Mouse (Mus musculus): ENCODE results near the gene Olfr1501. TPM values are rescaled to one million over a fixed set of nuclear protein-coding genes. Genes with fewer than 3 reads are reported as not detected.
"Not testable (repeated sequence)": the region's sequence is repeated elsewhere in the genome, so short reads cannot be mapped to it uniquely, and the experiment has no call there.

Olfr1501 gene
- polyA plus RNA-seq (2012; rRNA removed) (not detected in 2 replicates), polyA plus RNA-seq (2014; fragmentation: Nextera tagmentation; extraction: Ambion mirVana) (not detected in 2 replicates)

- not testable (repeated sequence) for H3K27ac ChIP-seq (replicated peaks; ENCODE audit: low read depth, low read length); H3K4me3 ChIP-seq (replicated peaks; ENCODE audit: low read length); H3K36me3 ChIP-seq (ENCODE audit: control insufficient read depth, insufficient read depth, low read length); H3K9ac ChIP-seq (ENCODE audit: low read depth, low read length, severe bottlenecking); DNase-seq (ENCODE audit: low spot score); H3K4me2 ChIP-seq (replicated peaks; ENCODE audit: low read depth, low read length, severe bottlenecking); H3K4me1 ChIP-seq (ENCODE audit: control insufficient read depth, insufficient read depth, low read length); H3K27me3 ChIP-seq (ENCODE audit: control insufficient read depth, insufficient read depth, low read length); H3K9me3 ChIP-seq (ENCODE audit: control insufficient read depth, low read length); ATAC-seq (ENCODE audit: low FRiP score, low read depth)
Observed at GRCm38 (mm10) chr19:13850592-13850991, at the start of gene Olfr1501. Gene Olfr1501, minus strand, starts transcription at chr19:13850692.

GRCm38 (mm10) chr19:13897828-13898227 lies 47.3 kb upstream of the Olfr1501 start, which contains the start of gene Olfr1504:
Gene Olfr1504, minus strand, starts transcription at chr19:13897928.
- no peak within 1 kb of the TSS for H3K4me3 ChIP-seq (replicated peaks; ENCODE audit: low read length)
- no peak within 1 kb of the TSS for H3K27ac ChIP-seq (replicated peaks; ENCODE audit: low read depth, low read length)
- DNase-seq (ENCODE audit: low spot score), result no peak
- H3K9ac ChIP-seq (ENCODE audit: low read depth, low read length, severe bottlenecking), result no peak within 1 kb of the TSS
- no peaks in the 10 kb centered on the region for H3K27me3 ChIP-seq (ENCODE audit: control insufficient read depth, insufficient read depth, low read length)
- 62% methylated on average over 1 of the region's 1 CpGs for WGBS
- TF ChIP-seq POLR2A (IDR thresholded peaks at IDR 0.05; ENCODE audit: borderline replicate concordance, extremely low read depth, insufficient read depth, insufficient read length), result no peak
- H3K4me2 ChIP-seq (replicated peaks; ENCODE audit: low read depth, low read length, severe bottlenecking), result no peak within 1 kb of the TSS
- no peak for ATAC-seq (ENCODE audit: low FRiP score, low read depth)
- no peaks in the 10 kb centered on the region for H3K36me3 ChIP-seq (ENCODE audit: control insufficient read depth, insufficient read depth, low read length)
- no peaks in the 10 kb centered on the region for H3K4me1 ChIP-seq (ENCODE audit: control insufficient read depth, insufficient read depth, low read length)
- H3K9me3 ChIP-seq (ENCODE audit: control insufficient read depth, low read length), result no peaks in the 10 kb centered on the region

GRCm38 (mm10) chr19:13861495-13861894 lies 11.0 kb upstream of the Olfr1501 start, which contains the start of gene Olfr1502:
Gene Olfr1502, plus strand, starts transcription at chr19:13861795.
- Histone ChIP-seq H3K4me1 (ENCODE audit: control insufficient read depth, insufficient read depth, low read length) (no peaks in the 10 kb centered on the region), H3K36me3 (ENCODE audit: control insufficient read depth, insufficient read depth, low read length) (no peaks in the 10 kb centered on the region), H3K4me3 (replicated peaks; ENCODE audit: low read length) (no peak within 1 kb of the TSS), H3K4me2 (replicated peaks; ENCODE audit: low read depth, low read length, severe bottlenecking) (no peak within 1 kb of the TSS), H3K9me3 (ENCODE audit: control insufficient read depth, low read length) (no peaks in the 10 kb centered on the region), H3K9ac (ENCODE audit: low read depth, low read length, severe bottlenecking) (no peak within 1 kb of the TSS), H3K27ac (replicated peaks; ENCODE audit: low read depth, low read length) (no peak within 1 kb of the TSS), H3K27me3 (ENCODE audit: control insufficient read depth, insufficient read depth, low read length) (no peaks in the 10 kb centered on the region)
- DNase-seq (ENCODE audit: low spot score), result no peak
- ATAC-seq (ENCODE audit: low FRiP score, low read depth), result no peak
- TF ChIP-seq POLR2A (IDR thresholded peaks at IDR 0.05; ENCODE audit: borderline replicate concordance, extremely low read depth, insufficient read depth, insufficient read length), result no peak
- 90% methylated on average over 1 of the region's 1 CpGs for WGBS

GRCm38 (mm10) chr19:13830388-13830787 lies 20.1 kb downstream of the Olfr1501 start, which contains the start of gene Olfr1500:
Gene Olfr1500, minus strand, starts transcription at chr19:13830488.
- no peak within 1 kb of the TSS for H3K4me2 ChIP-seq (replicated peaks; ENCODE audit: low read depth, low read length, severe bottlenecking)
- ATAC-seq (ENCODE audit: low FRiP score, low read depth), result no peak
- H3K9ac ChIP-seq (ENCODE audit: low read depth, low read length, severe bottlenecking), result no peak within 1 kb of the TSS
- no peaks in the 10 kb centered on the region for H3K4me1 ChIP-seq (ENCODE audit: control insufficient read depth, insufficient read depth, low read length)
- H3K9me3 ChIP-seq (ENCODE audit: control insufficient read depth, low read length), result no peaks in the 10 kb centered on the region
- DNase-seq (ENCODE audit: low spot score), result no peak
- no peak within 1 kb of the TSS for H3K27ac ChIP-seq (replicated peaks; ENCODE audit: low read depth, low read length)
- TF ChIP-seq POLR2A (IDR thresholded peaks at IDR 0.05; ENCODE audit: borderline replicate concordance, extremely low read depth, insufficient read depth, insufficient read length), result no peak
- H3K4me3 ChIP-seq (replicated peaks; ENCODE audit: low read length), result no peak within 1 kb of the TSS
- H3K36me3 ChIP-seq (ENCODE audit: control insufficient read depth, insufficient read depth, low read length), result no peaks in the 10 kb centered on the region
- no peaks in the 10 kb centered on the region for H3K27me3 ChIP-seq (ENCODE audit: control insufficient read depth, insufficient read depth, low read length)

- no peak overlapping the region for H3K27ac ChIP-seq (replicated peaks; ENCODE audit: low read depth, low read length)
- WGBS, result 74% methylated on average over 3 of the region's 3 CpGs
- no peak overlapping the region for H3K9ac ChIP-seq (ENCODE audit: low read depth, low read length, severe bottlenecking)
- ATAC-seq (ENCODE audit: low FRiP score, low read depth), result no peak
- TF ChIP-seq POLR2A (IDR thresholded peaks at IDR 0.05; ENCODE audit: borderline replicate concordance, extremely low read depth, insufficient read depth, insufficient read length), result no peak
- H3K4me3 ChIP-seq (replicated peaks; ENCODE audit: low read length), result no peak overlapping the region
- no peaks in the 10 kb centered on the region for H3K9me3 ChIP-seq (ENCODE audit: control insufficient read depth, low read length)
- no peak overlapping the region for H3K4me2 ChIP-seq (replicated peaks; ENCODE audit: low read depth, low read length, severe bottlenecking)
- no peaks in the 10 kb centered on the region for H3K27me3 ChIP-seq (ENCODE audit: control insufficient read depth, insufficient read depth, low read length)
- no peaks in the 10 kb centered on the region for H3K36me3 ChIP-seq (ENCODE audit: control insufficient read depth, insufficient read depth, low read length)
- no peak for DNase-seq (ENCODE audit: low spot score)
- H3K4me1 ChIP-seq (ENCODE audit: control insufficient read depth, insufficient read depth, low read length), result no peaks in the 10 kb centered on the region
Observed at GRCm38 (mm10) chr19:13828447-13828846, 22.0 kb downstream of the Olfr1501 start.

GRCm38 (mm10) chr19:13820847-13821246 lies 29.6 kb downstream of the Olfr1501 start:
- DNase-seq (ENCODE audit: low spot score) (no peak), ATAC-seq (ENCODE audit: low FRiP score, low read depth) (no peak)
- H3K9ac ChIP-seq (ENCODE audit: low read depth, low read length, severe bottlenecking), result no peak overlapping the region
- H3K36me3 ChIP-seq (ENCODE audit: control insufficient read depth, insufficient read depth, low read length), result no peaks in the 10 kb centered on the region
- H3K27me3 ChIP-seq (ENCODE audit: control insufficient read depth, insufficient read depth, low read length), result no peaks in the 10 kb centered on the region
- no peak overlapping the region for H3K4me3 ChIP-seq (replicated peaks; ENCODE audit: low read length)
- TF ChIP-seq POLR2A (IDR thresholded peaks at IDR 0.05; ENCODE audit: borderline replicate concordance, extremely low read depth, insufficient read depth, insufficient read length), result no peak
- H3K9me3 ChIP-seq (ENCODE audit: control insufficient read depth, low read length), result no peaks in the 10 kb centered on the region
- H3K27ac ChIP-seq (replicated peaks; ENCODE audit: low read depth, low read length), result no peak overlapping the region
- WGBS, result 58% methylated on average over 5 of the region's 5 CpGs
- H3K4me1 ChIP-seq (ENCODE audit: control insufficient read depth, insufficient read depth, low read length), result no peaks in the 10 kb centered on the region
- H3K4me2 ChIP-seq (replicated peaks; ENCODE audit: low read depth, low read length, severe bottlenecking), result no peak overlapping the region

Data from limb, embryonic 14.5 days (tissue).